Mouse (Mus musculus): Measurements from ENCODE around the gene Gsap. TPM values are rescaled to one million over a fixed set of nuclear protein-coding genes. Genes with fewer than 3 reads are reported as not detected.
"Not testable (repeated sequence)": the region's sequence is repeated elsewhere in the genome, so short reads cannot be mapped to it uniquely, and the experiment has no call there.

The Gsap gene
- total RNA-seq, 2 experiments from 2014 or later, result 1.4 to 1.6 TPM

- not testable (repeated sequence) for DNase-seq
Observed at GRCm38 (mm10) chr5:21183046-21183445, 3.0 kb upstream of the Gsap start.

- DNase-seq, result no peak
Observed at GRCm38 (mm10) chr5:21186821-21187220, 766 bp downstream of the Gsap start.

GRCm38 (mm10) chr5:21188435-21188834 lies 2.4 kb downstream of the Gsap start:
- DNase-seq, result no peak

GRCm38 (mm10) chr5:21189036-21189435 lies 3.0 kb downstream of the Gsap start:
- no peak for DNase-seq

GRCm38 (mm10) chr5:21189460-21189859 lies 3.4 kb downstream of the Gsap start:
- no peak for DNase-seq

GRCm38 (mm10) chr5:21203504-21203903 lies 17.4 kb downstream of the Gsap start:
- DNase-seq, result no peak

GRCm38 (mm10) chr5:21204157-21204556 lies 18.1 kb downstream of the Gsap start:
- no peak for DNase-seq

GRCm38 (mm10) chr5:21206014-21206413 lies 20.0 kb downstream of the Gsap start:
- DNase-seq, result no peak

- DNase-seq, result no peak
Observed at GRCm38 (mm10) chr5:21211406-21211805, 25.4 kb downstream of the Gsap start.

- DNase-seq, result no peak
Observed at GRCm38 (mm10) chr5:21212933-21213332, 26.9 kb downstream of the Gsap start.

GRCm38 (mm10) chr5:21213801-21214200 lies 27.7 kb downstream of the Gsap start:
- no peak for DNase-seq

GRCm38 (mm10) chr5:21217453-21218294 lies 31.6 kb downstream of the Gsap start:
- no peak for DNase-seq

- no peak for DNase-seq
Observed at GRCm38 (mm10) chr5:21232876-21233275, 46.8 kb downstream of the Gsap start.

GRCm38 (mm10) chr5:21244575-21244974 lies 58.5 kb downstream of the Gsap start:
- DNase-seq, result no peak

GRCm38 (mm10) chr5:21245241-21245640 lies 59.2 kb downstream of the Gsap start:
- DNase-seq, result no peak

- DNase-seq, result no peak
Observed at GRCm38 (mm10) chr5:21246794-21247193, 60.7 kb downstream of the Gsap start.

GRCm38 (mm10) chr5:21247916-21248315 lies 61.9 kb downstream of the Gsap start:
- DNase-seq, result no peak

GRCm38 (mm10) chr5:21248834-21249233 lies 62.8 kb downstream of the Gsap start:
- no peak for DNase-seq

- DNase-seq, result no peak
Observed at GRCm38 (mm10) chr5:21254731-21255525, 68.9 kb downstream of the Gsap start.

- DNase-seq, result no peak
Observed at GRCm38 (mm10) chr5:21255551-21256132, 69.6 kb downstream of the Gsap start.

GRCm38 (mm10) chr5:21257126-21257525 lies 71.1 kb downstream of the Gsap start:
- DNase-seq, result no peak

GRCm38 (mm10) chr5:21257806-21258205 lies 71.8 kb downstream of the Gsap start:
- DNase-seq, result no peak

GRCm38 (mm10) chr5:21260746-21261145 lies 74.7 kb downstream of the Gsap start:
- no peak for DNase-seq
